Mouse (Mus musculus) embryo, embryonic 10.5 days (tissue): ENCODE data around the gene Cdk2.

ENCODE experiments used
- DNase-seq: peaks from one replicate; pipeline ENCODE4 v3.0.0-alpha.2; 2015; ENCODE audit warnings: low spot score

Gene Cdk2

GRCm38 (mm10) chr10:128655254-128655653 lies 49.6 kb downstream of the Cdk2 start:
- DNase-seq, result no peak

GRCm38 (mm10) chr10:128653866-128654265 lies 51.0 kb downstream of the Cdk2 start:
- DNase-seq, result no peak
